Mouse (Mus musculus) lung, postnatal 0 days (tissue): ENCODE results near the gene Susd1. TPM values are rescaled to one million over a fixed set of nuclear protein-coding genes. Genes with fewer than 3 reads are reported as not detected.

Experiments used
- ATAC-seq: fragments of 200-750 bp; cut with Nextera tagmentation; 2 replicates; pipeline ENCODE4 v1.8.0; 2017; ENCODE audit warnings: moderate library complexity
- DNase-seq: peaks from one replicate; pipeline ENCODE4 v3.0.0-alpha.2; 2016; ENCODE audit warnings: low spot score
- H3K27ac ChIP-seq: fragments of 300-500 bp; sonication (generic); 2 replicates; pipeline ENCODE4 v1.5.1; 2014; ENCODE audit warnings: antibody characterized with exemption, mild to moderate bottlenecking, low read length, mixed read lengths
- H3K27me3 ChIP-seq: fragments of 300-500 bp; sonication (generic); replicated peaks from 2 replicates; pipeline ENCODE4 v1.6.1; 2014; ENCODE audit warnings: low read length, mixed read lengths; ENCODE audit not compliant: insufficient read depth
- H3K36me3 ChIP-seq: fragments of 300-500 bp; sonication (generic); 2 replicates; pipeline ENCODE4 v1.6.1; 2014; ENCODE audit warnings: low read length, mixed read lengths; ENCODE audit not compliant: insufficient read depth
- H3K4me1 ChIP-seq: fragments of 300-500 bp; sonication (generic); 2 replicates; pipeline ENCODE4 v1.6.1; 2014; ENCODE audit warnings: antibody characterized with exemption, low read depth, low read length, mixed read lengths; ENCODE audit not compliant: insufficient read depth
- H3K4me2 ChIP-seq: fragments of 300-500 bp; sonication (generic); replicated peaks from 2 replicates; pipeline ENCODE4 v1.6.1; 2014; ENCODE audit warnings: low read depth, mild to moderate bottlenecking, low read length, moderate library complexity, mixed read lengths
- H3K4me3 ChIP-seq: fragments of 300-500 bp; sonication (generic); 2 replicates; pipeline ENCODE4 v1.5.1; 2014; ENCODE audit warnings: low read depth, low read length
- H3K9ac ChIP-seq: fragments of 300-500 bp; sonication (generic); replicated peaks from 2 replicates; pipeline ENCODE4 v1.6.1; 2014; ENCODE audit warnings: low read depth, mild to moderate bottlenecking
- H3K9me3 ChIP-seq: fragments of 300-500 bp; sonication (generic); 2 replicates; pipeline ENCODE4 v1.6.1; 2016; ENCODE audit warnings: low read length, mixed read lengths
- CTCF ChIP-seq: IDR thresholded peaks from 2 replicates; pipeline ENCODE4 v1.5.1; 2016; ENCODE audit warnings: antibody characterized with exemption, mild to moderate bottlenecking
- EP300 ChIP-seq: IDR thresholded peaks from 2 replicates; pipeline ENCODE4 v1.6.1; 2016; ENCODE audit warnings: antibody characterized with exemption, mild to moderate bottlenecking, control low read depth
- WGBS: fragments of 180-500 bp; shearing (Covaris S2); extraction: QIAGEN DNeasy Blood & Tissue Kit; methylation state at CpG from one replicate; pipeline ENCODE4 v1.1.7; 2014; 5-methylcytosine and 5-hydroxymethylcytosine counted together
- polyA plus RNA-seq: library from polyadenylated mRNA; unstranded; fragments of >200 nt; fragmentation: Nextera tagmentation; extraction: Ambion mirVana; gene quantifications from 2 replicates; pipeline ENCODE4 v1.2.1, GENCODE M21; 2015

Gene Susd1
- polyA plus RNA-seq, 1 experiment from 2014 or later: 1.6 TPM

- DNase-seq (no peak), ATAC-seq (no peak)
- no peak overlapping the region for H3K4me3 ChIP-seq
- H3K27ac ChIP-seq: no peak overlapping the region
- WGBS: 46% methylated on average over 2 of the region's 2 CpGs
- no peaks in the 10 kb centered on the region for H3K9me3 ChIP-seq
- no peaks in the 10 kb centered on the region for H3K4me1 ChIP-seq
- TF ChIP-seq CTCF: no peak
- no peak for TF ChIP-seq EP300
- H3K27me3 ChIP-seq: no peaks in the 10 kb centered on the region
- no peaks in the 10 kb centered on the region for H3K36me3 ChIP-seq
- no peak overlapping the region for H3K4me2 ChIP-seq
- H3K9ac ChIP-seq: no peak overlapping the region
Observed at GRCm38 (mm10) chr4:59275956-59276355, 162.5 kb downstream of the Susd1 start.

DNA sequence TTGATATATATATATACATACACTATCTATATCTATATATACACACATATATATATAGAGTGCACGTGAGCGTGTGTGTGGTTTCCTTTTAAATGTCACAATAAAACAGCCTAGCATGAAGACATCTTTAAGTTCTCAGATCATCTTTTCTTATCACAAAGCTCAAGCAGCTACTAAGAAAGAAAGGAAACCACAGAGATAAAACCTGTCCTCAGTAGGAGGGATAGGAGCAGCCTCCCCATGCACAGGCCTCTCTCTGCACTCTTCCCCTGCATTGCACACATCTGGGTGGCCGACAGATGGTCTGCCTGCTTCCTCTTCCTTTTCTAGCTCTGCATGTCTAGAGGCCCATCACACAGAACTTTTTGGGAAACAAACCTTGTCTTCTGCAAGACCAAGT is 162.9 kb downstream of the Susd1 start:
- H3K4me2 ChIP-seq: no peak overlapping the region
- no peak for TF ChIP-seq CTCF
- TF ChIP-seq EP300: no peak
- H3K36me3 ChIP-seq: no peaks in the 10 kb centered on the region
- no peaks in the 10 kb centered on the region for H3K27me3 ChIP-seq
- no peak overlapping the region for H3K27ac ChIP-seq
- ATAC-seq (no peak), DNase-seq (no peak)
- no peak overlapping the region for H3K4me3 ChIP-seq
- 70% methylated on average over 3 of the region's 3 CpGs for WGBS
- H3K4me1 ChIP-seq: no peaks in the 10 kb centered on the region
- H3K9ac ChIP-seq: no peak overlapping the region
- H3K9me3 ChIP-seq: no peaks in the 10 kb centered on the region

- no peaks in the 10 kb centered on the region for H3K36me3 ChIP-seq
- WGBS: 84% methylated on average over 4 of the region's 4 CpGs
- no peak overlapping the region for H3K27ac ChIP-seq
- no peaks in the 10 kb centered on the region for H3K9me3 ChIP-seq
- no peak for TF ChIP-seq CTCF
- no peak for TF ChIP-seq EP300
- DNase-seq (no peak), ATAC-seq (no peak)
- H3K4me1 ChIP-seq: no peaks in the 10 kb centered on the region
- no peak overlapping the region for H3K4me3 ChIP-seq
- no peak overlapping the region for H3K9ac ChIP-seq
- H3K27me3 ChIP-seq: no peaks in the 10 kb centered on the region
- H3K4me2 ChIP-seq: no peak overlapping the region
Observed at GRCm38 (mm10) chr4:59274136-59274535, 164.3 kb downstream of the Susd1 start.

GRCm38 (mm10) chr4:59273342-59273741 is 165.1 kb downstream of the Susd1 start:
- no peaks in the 10 kb centered on the region for H3K9me3 ChIP-seq
- 44% methylated on average over 1 of the region's 1 CpGs for WGBS
- no peak overlapping the region for H3K27ac ChIP-seq
- no peaks in the 10 kb centered on the region for H3K27me3 ChIP-seq
- DNase-seq: no peak
- TF ChIP-seq EP300 (no peak), CTCF (no peak)
- H3K4me2 ChIP-seq: no peak overlapping the region
- H3K9ac ChIP-seq: no peak overlapping the region
- H3K36me3 ChIP-seq: no peaks in the 10 kb centered on the region
- ATAC-seq: no peak
- no peak overlapping the region for H3K4me3 ChIP-seq
- no peaks in the 10 kb centered on the region for H3K4me1 ChIP-seq

DNA sequence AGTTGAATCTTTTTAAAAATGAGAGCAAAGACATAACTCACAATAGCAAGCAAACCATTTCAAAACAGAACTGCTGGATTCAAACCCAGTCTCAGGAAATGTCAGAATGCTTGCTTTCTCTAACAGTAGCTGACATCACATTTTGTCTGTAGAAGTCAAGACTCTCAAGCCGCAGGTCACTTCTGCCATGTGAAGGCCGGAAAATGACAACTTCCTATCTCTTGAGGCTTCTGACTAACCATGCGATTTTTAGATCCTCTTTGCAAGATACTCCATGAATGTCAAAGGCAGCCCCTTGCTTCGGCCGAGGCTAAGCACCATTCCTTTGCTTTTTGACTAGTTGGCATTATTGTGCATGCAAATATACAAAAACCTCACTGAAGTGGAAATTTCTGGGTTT is 172.8 kb downstream of the Susd1 start:
- H3K9me3 ChIP-seq: no peaks in the 10 kb centered on the region
- no peak for TF ChIP-seq EP300
- TF ChIP-seq CTCF: no peak
- H3K36me3 ChIP-seq: no peaks in the 10 kb centered on the region
- no peak overlapping the region for H3K4me2 ChIP-seq
- H3K9ac ChIP-seq: no peak overlapping the region
- DNase-seq: no peak
- no peaks in the 10 kb centered on the region for H3K4me1 ChIP-seq
- 88% methylated on average over 5 of the region's 5 CpGs for WGBS
- H3K4me3 ChIP-seq: no peak overlapping the region
- no peaks in the 10 kb centered on the region for H3K27me3 ChIP-seq
- no peak overlapping the region for H3K27ac ChIP-seq
- ATAC-seq: no peak

- H3K9me3 ChIP-seq: no peaks in the 10 kb centered on the region
- no peak for TF ChIP-seq EP300
- TF ChIP-seq CTCF: no peak
- no peak overlapping the region for H3K4me3 ChIP-seq
- WGBS: 84% methylated on average over 5 of the region's 5 CpGs
- no peak overlapping the region for H3K4me2 ChIP-seq
- no peak overlapping the region for H3K27ac ChIP-seq
- H3K27me3 ChIP-seq: no peaks in the 10 kb centered on the region
- H3K36me3 ChIP-seq: no peaks in the 10 kb centered on the region
- DNase-seq (no peak), ATAC-seq (no peak)
- no peaks in the 10 kb centered on the region for H3K4me1 ChIP-seq
- no peak overlapping the region for H3K9ac ChIP-seq
Observed at GRCm38 (mm10) chr4:59265182-59265581, 173.3 kb downstream of the Susd1 start.

Other genes starting within 250 kb of the Susd1 start
- gene Ugcg, start 249.4 kb downstream of the Susd1 start, polyA plus RNA-seq: 13.8 and 16.2 TPM in 2 replicates
- 38.2 and 42.0 TPM in 2 replicates for gene Ptbp3, start 110.7 kb upstream of the Susd1 start, polyA plus RNA-seq
- gene Hsdl2, start 142.9 kb upstream of the Susd1 start, polyA plus RNA-seq: 21.7 and 24.4 TPM in 2 replicates
- 16.4 and 16.9 TPM in 2 replicates for gene E130308A19Rik, start 187.6 kb upstream of the Susd1 start, polyA plus RNA-seq